Mouse (Mus musculus) kidney, adult 2 months (tissue): ENCODE results near the gene Tspan14.

Experiments
- CTCF ChIP-seq: fragments of 200-500 bp; conservative IDR thresholded peaks from 2 replicates; pipeline ENCODE4 v1.5.1; 2011; ENCODE audit warnings: low read depth, mild to moderate bottlenecking, control low read depth, low read length, moderate library complexity, mixed read lengths; ENCODE audit not compliant: insufficient read depth, insufficient read length
- POLR2A ChIP-seq: fragments of 200-500 bp; IDR thresholded peaks from one replicate; pipeline ENCODE4 v1.6.1; 2011; ENCODE audit warnings: low read depth, low read length, control low read depth

- TF ChIP-seq POLR2A, result no peak
- TF ChIP-seq CTCF, result no peak
Observed at GRCm38 (mm10) chr14:40996171-40996570, 29.6 kb upstream of the Tspan14 start.
